Mouse (Mus musculus) thymus, adult 18-20 months (tissue): ENCODE measurements around the gene Cox6a1.

ENCODE experiments used
- DNase-seq, 2 experiments: peaks; one replicate each; pipeline ENCODE4 v3.0.0; 2022; ENCODE audit warnings: mixed read lengths in 2 of 2

Gene Cox6a1

GRCm38 (mm10) chr5:115300035-115300744, 48.6 kb downstream of the Cox6a1 start:
- peak in 1 of 2 experiments; percentile 70 for DNase-seq

- no peak for DNase-seq
These were observed 52.4 kb downstream of the Cox6a1 start for GRCm38 (mm10) chr5:115296347-115296746.
